Mouse (Mus musculus) CH12.LX (cell line): ENCODE measurements around the gene Frrs1. TPM values are rescaled to one million over a fixed set of nuclear protein-coding genes. Genes with fewer than 3 reads are reported as not detected.

Experiments used
- DNase-seq: peaks from one replicate; pipeline ENCODE4 v3.0.0-alpha.2; 2013; ENCODE audit errors: extremely low read depth
- H3K27ac ChIP-seq: 2 replicates; pipeline ENCODE4 v1.5.1; 2012; ENCODE audit warnings: low read depth, mild to moderate bottlenecking, control low read depth, moderate library complexity; ENCODE audit not compliant: insufficient read depth
- H3K27me3 ChIP-seq: replicated peaks from 2 replicates; pipeline ENCODE3; 2012; ENCODE audit warnings: inconsistent platforms
- H3K36me3 ChIP-seq, 2 experiments: replicated peaks in 1 of 2; 2 replicates each; pipeline versions ENCODE3 to v1.6.1; 2012; ENCODE audit warnings: inconsistent platforms in 1 of 2, low read length in 1 of 2, mild to moderate bottlenecking in 1 of 2, mixed read lengths in 1 of 2, moderate library complexity in 1 of 2; ENCODE audit not compliant: control insufficient read depth in 1 of 2, insufficient read depth in 1 of 2
- H3K4me1 ChIP-seq, 2 experiments: 2 replicates each; pipeline ENCODE4 v1.6.1; 2012; ENCODE audit warnings: inconsistent platforms in 1 of 2, moderate library complexity in 1 of 2; ENCODE audit not compliant: insufficient read depth in 2 of 2, control insufficient read depth in 1 of 2
- H3K4me2 ChIP-seq: 2 replicates; pipeline ENCODE4 v1.6.1; 2012; ENCODE audit warnings: low read depth, mild to moderate bottlenecking, control low read depth; ENCODE audit not compliant: poor library complexity, insufficient read depth, severe bottlenecking
- H3K4me3 ChIP-seq, 3 experiments: fragments of 150-350 bp in 1 of 3; sonication (generic) in 1 of 3; replicated peaks in 1 of 3; 2 replicates each; pipeline versions ENCODE3 to v1.5.1; 2011 to 2012; ENCODE audit warnings: low read depth in 2 of 3, low read length in 2 of 3, mild to moderate bottlenecking in 2 of 3, moderate library complexity in 2 of 3, control low read depth in 1 of 3, improper control_type of control experiment in 1 of 3, inconsistent platforms in 1 of 3, mixed read lengths in 1 of 3; ENCODE audit not compliant: poor library complexity in 1 of 3
- H3K79me2 ChIP-seq: replicated peaks from 2 replicates; pipeline ENCODE4 v1.6.1; 2012; ENCODE audit warnings: mild to moderate bottlenecking, moderate library complexity; ENCODE audit not compliant: control insufficient read depth, poor library complexity, insufficient read depth, severe bottlenecking; ENCODE audit errors: extremely low read depth
- H3K9ac ChIP-seq: 2 replicates; pipeline ENCODE4 v1.6.1; 2012; ENCODE audit warnings: low read depth, mild to moderate bottlenecking, control low read depth, moderate library complexity; ENCODE audit not compliant: insufficient read depth
- H3K9me3 ChIP-seq: replicated peaks from 2 replicates; pipeline ENCODE3; 2012; ENCODE audit warnings: low read length, inconsistent platforms, mixed read lengths
- BHLHE40 ChIP-seq: IDR thresholded peaks from 2 replicates; pipeline ENCODE4 v1.6.1; 2011; ENCODE audit warnings: mild to moderate bottlenecking, low read depth, low read length, improper control_type of control experiment
- CHD1 ChIP-seq: IDR thresholded peaks from 2 replicates; pipeline ENCODE4 v1.6.1; 2012; ENCODE audit warnings: low read depth, low read length, improper control_type of control experiment, inconsistent platforms
- CHD2 ChIP-seq: IDR thresholded peaks from 2 replicates; pipeline ENCODE4 v1.6.1; 2011; ENCODE audit warnings: low read length, improper control_type of control experiment
- ETS1 ChIP-seq: conservative IDR thresholded peaks from 2 replicates; pipeline ENCODE4 v1.6.1; 2012; ENCODE audit warnings: low read depth, mild to moderate bottlenecking, inconsistent platforms, low read length, improper control_type of control experiment, moderate library complexity
- MAX ChIP-seq: IDR thresholded peaks from 2 replicates; pipeline ENCODE4 v1.6.1; 2011; ENCODE audit warnings: low read length, improper control_type of control experiment
- MYC ChIP-seq: IDR thresholded peaks from 2 replicates; pipeline ENCODE4 v1.6.1; 2011; ENCODE audit warnings: low read depth, mild to moderate bottlenecking, improper control_type of control experiment, low read length
- NELFE ChIP-seq: IDR thresholded peaks from 2 replicates; pipeline ENCODE4 v1.6.1; 2011; ENCODE audit warnings: low read depth, low read length, improper control_type of control experiment
- NRF1 ChIP-seq: IDR thresholded peaks from 2 replicates; pipeline ENCODE4 v1.6.1; 2014; ENCODE audit warnings: low read depth, mild to moderate bottlenecking, inconsistent platforms, low read length, improper control_type of control experiment, moderate library complexity
- PAX5 ChIP-seq: IDR thresholded peaks from 2 replicates; pipeline ENCODE4 v1.6.1; 2012; ENCODE audit warnings: low read length, inconsistent platforms, mixed read lengths
- POLR2A ChIP-seq: IDR thresholded peaks from 2 replicates; pipeline ENCODE4 v1.6.1; 2011; ENCODE audit warnings: low read depth, mild to moderate bottlenecking, improper control_type of control experiment, low read length
- POLR2AphosphoS2 ChIP-seq: IDR thresholded peaks from 2 replicates; pipeline ENCODE4 v1.6.1; 2011; ENCODE audit warnings: low read depth, low read length, improper control_type of control experiment
- SMC3 ChIP-seq: IDR thresholded peaks from 2 replicates; pipeline ENCODE4 v1.6.1; 2011; ENCODE audit warnings: low read depth, low read length, improper control_type of control experiment
- USF1 ChIP-seq: IDR thresholded peaks from 2 replicates; pipeline ENCODE4 v1.6.1; 2014; ENCODE audit warnings: low read depth, mild to moderate bottlenecking, inconsistent platforms, low read length, improper control_type of control experiment
- ZKSCAN1 ChIP-seq: IDR thresholded peaks from 2 replicates; pipeline ENCODE4 v1.6.1; 2012; ENCODE audit warnings: low read depth, inconsistent platforms, low read length, improper control_type of control experiment, borderline replicate concordance
- ZMIZ1 ChIP-seq: IDR thresholded peaks from 2 replicates; pipeline ENCODE4 v1.6.1; 2012; ENCODE audit warnings: low read depth, mild to moderate bottlenecking, inconsistent platforms, low read length, improper control_type of control experiment
- ZNF384 ChIP-seq: IDR thresholded peaks from 2 replicates; pipeline ENCODE4 v1.6.1; 2012; ENCODE audit warnings: low read depth, low read length, improper control_type of control experiment, inconsistent platforms
- dilution Hi-C: fragments of 300-500 bp; cut with MboI; formaldehyde crosslinking; loops from 2 replicates; pipeline ENCODE4 v1.14.3; 2020; ENCODE audit warnings: low sequenced_read_pairs; ENCODE audit not compliant: extremely low pct_unique_long_range_greater_than_20kb, extremely low pct_ligation_motif_present
- in situ Hi-C: fragments of 300-500 bp; cut with MboI; formaldehyde crosslinking; loops from 3 replicates; pipeline ENCODE4 v1.14.3; 2019; ENCODE audit warnings: low sequenced_read_pairs, low pct_ligation_motif_present, low pct_unique_long_range_greater_than_20kb, mixed read lengths
- polyA plus RNA-seq: library from polyadenylated mRNA; unstranded; fragments of >175 nt; gene quantifications from 2 replicates; pipeline ENCODE4 v1.2.1, GENCODE M21; 2012; ENCODE audit warnings: low read depth; ENCODE audit not compliant: insufficient read length
- total RNA-seq, 2 experiments: library from RNA; depleted of rRNA; stranded (reverse); fragments of 300-350 nt in 1 of 2; fragments of >200 nt in 1 of 2; gene quantifications; 2 replicates each; pipeline ENCODE4 v1.2.3; 2012 to 2014

Gene Frrs1
- total and polyA plus RNA-seq, 3 experiments = 11.0 to 34.9 (median 16.5) TPM

DNA sequence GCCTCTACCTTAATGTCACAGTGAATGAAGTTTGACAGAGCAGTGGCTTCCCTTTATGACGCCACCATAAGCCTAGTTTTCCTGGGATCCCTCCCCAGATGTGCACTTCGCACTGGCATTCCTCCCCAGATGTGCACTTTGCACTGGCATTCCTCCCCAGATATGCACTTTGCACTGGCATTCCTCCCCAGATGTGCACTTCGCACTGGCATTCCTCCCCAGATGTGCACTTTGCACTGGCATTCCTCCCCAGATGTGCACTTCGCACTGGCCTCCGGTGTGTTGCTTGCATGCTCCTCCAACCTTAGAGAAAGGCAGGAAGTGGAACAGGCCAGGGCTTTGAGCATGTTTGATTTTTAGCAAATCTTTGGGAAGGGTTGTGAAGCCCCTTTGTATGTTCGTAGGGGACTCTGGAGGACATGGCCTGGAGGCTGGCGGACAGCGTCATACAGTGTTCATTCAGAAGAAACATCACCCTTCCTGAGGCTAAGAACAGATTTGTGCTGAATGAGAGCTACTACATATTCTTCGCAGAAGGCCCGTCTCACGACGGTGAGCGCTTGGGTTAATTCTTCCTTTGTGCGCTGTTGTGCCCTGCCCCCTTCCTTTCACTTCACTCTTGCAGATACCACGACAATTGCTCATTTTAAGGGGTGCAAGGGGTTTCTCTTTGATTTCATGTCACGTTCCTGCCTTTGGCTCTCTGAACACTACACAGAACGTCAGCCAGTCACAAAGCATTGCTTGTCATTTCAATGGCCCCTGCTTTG lies 32.4 kb downstream of the Frrs1 start:
- H3K79me2 ChIP-seq = no peaks in the 10 kb centered on the region
- TF ChIP-seq MAX (no peak), CHD1 (no peak), ZNF384 (no peak), NRF1 (no peak), POLR2AphosphoS2 (no peak), USF1 (no peak), MYC (no peak), ZMIZ1 (no peak)
- no peaks in the 10 kb centered on the region for H3K27me3 ChIP-seq
- dilution Hi-C loops (no loop called here), in situ Hi-C loops (no loop called here)
- H3K4me3 ChIP-seq = no peak overlapping the region
- H3K4me1 ChIP-seq = no peaks in the 10 kb centered on the region
- H3K9ac ChIP-seq = no peak overlapping the region
- H3K36me3 ChIP-seq = peaks cover 22 to 78% of the 10 kb centered on the region in 2 experiments
- no peak for DNase-seq
- no peaks in the 10 kb centered on the region for H3K9me3 ChIP-seq
- H3K27ac ChIP-seq = no peak overlapping the region
- H3K4me2 ChIP-seq = no peak overlapping the region

DNA sequence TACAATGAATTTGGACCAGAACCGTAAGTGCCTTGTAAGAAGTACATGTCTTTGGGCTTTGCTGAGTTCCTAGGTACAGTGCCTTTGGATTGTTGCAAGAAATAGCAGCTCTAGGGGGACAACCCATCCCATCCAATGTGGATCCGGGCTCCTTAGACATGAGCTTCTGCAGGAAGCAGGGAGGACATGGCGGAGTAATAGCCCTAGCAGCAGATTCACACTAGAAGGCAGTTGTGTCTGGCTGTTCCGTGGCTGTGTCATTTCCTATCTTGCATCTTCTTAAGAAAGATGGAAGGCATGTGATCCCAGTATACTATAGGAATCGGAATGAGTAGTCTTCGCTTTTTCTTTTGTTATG lies 32.9 kb downstream of the Frrs1 start:
- no peaks in the 10 kb centered on the region for H3K4me1 ChIP-seq
- no peaks in the 10 kb centered on the region for H3K79me2 ChIP-seq
- no peaks in the 10 kb centered on the region for H3K27me3 ChIP-seq
- no peak for TF ChIP-seq BHLHE40
- no peak for TF ChIP-seq NELFE
- TF ChIP-seq, all 38 proteins: peak for 0
- Histone ChIP-seq H3K4me2 (no peak overlapping the region), H3K9ac (no peak overlapping the region), H3K4me3 (no peak overlapping the region), H3K36me3 (peaks cover 28 to 80% of the 10 kb centered on the region in 2 experiments), H3K27ac (no peak overlapping the region), H3K9me3 (no peaks in the 10 kb centered on the region)
- in situ Hi-C loops = no loop called here
- dilution Hi-C loops = no loop called here
- no peak for DNase-seq

DNA sequence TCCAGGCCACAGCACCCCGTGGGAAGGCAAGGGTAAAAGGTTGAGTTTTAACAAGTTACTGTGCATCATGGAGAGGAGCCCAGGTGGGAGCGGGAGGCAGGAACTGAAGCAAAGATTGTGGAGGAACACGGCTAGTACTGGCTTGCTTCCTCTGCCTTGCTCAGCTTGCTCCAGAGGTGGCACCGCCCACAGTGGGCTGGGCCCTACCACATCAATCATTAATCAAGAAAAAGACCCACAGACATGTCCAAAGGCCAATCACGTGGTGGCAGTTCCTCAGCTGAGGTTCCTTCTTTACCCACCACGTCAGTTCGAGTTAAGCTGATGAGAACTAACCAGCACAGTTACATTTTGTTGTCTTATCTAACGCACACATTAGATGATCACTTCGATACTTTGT lies 33.6 kb downstream of the Frrs1 start:
- H3K79me2 ChIP-seq = no peaks in the 10 kb centered on the region
- no peak overlapping the region for H3K4me3 ChIP-seq
- dilution Hi-C loops (no loop called here), in situ Hi-C loops (no loop called here)
- H3K9me3 ChIP-seq = no peaks in the 10 kb centered on the region
- no peak overlapping the region for H3K27ac ChIP-seq
- H3K9ac ChIP-seq = no peak overlapping the region
- TF ChIP-seq POLR2AphosphoS2 = no peak
- no peak for TF ChIP-seq SMC3
- TF ChIP-seq PAX5 = no peak
- TF ChIP-seq NRF1 = no peak
- no peak for TF ChIP-seq ZNF384
- TF ChIP-seq ZKSCAN1 = no peak
- no peak for TF ChIP-seq CHD2
- no peak for TF ChIP-seq POLR2A
- no peak for TF ChIP-seq ETS1
- H3K4me1 ChIP-seq = no peaks in the 10 kb centered on the region
- DNase-seq = no peak
- no peaks in the 10 kb centered on the region for H3K27me3 ChIP-seq
- peaks cover 30 to 80% of the 10 kb centered on the region in 2 experiments for H3K36me3 ChIP-seq
- H3K4me2 ChIP-seq = no peak overlapping the region
